Mouse (Mus musculus): Measurements from ENCODE around the gene Prkaa1.
"Not testable (repeated sequence)": the region's sequence is repeated elsewhere in the genome, so short reads cannot be mapped to it uniquely, and the experiment has no call there.

Prkaa1 gene

DNA sequence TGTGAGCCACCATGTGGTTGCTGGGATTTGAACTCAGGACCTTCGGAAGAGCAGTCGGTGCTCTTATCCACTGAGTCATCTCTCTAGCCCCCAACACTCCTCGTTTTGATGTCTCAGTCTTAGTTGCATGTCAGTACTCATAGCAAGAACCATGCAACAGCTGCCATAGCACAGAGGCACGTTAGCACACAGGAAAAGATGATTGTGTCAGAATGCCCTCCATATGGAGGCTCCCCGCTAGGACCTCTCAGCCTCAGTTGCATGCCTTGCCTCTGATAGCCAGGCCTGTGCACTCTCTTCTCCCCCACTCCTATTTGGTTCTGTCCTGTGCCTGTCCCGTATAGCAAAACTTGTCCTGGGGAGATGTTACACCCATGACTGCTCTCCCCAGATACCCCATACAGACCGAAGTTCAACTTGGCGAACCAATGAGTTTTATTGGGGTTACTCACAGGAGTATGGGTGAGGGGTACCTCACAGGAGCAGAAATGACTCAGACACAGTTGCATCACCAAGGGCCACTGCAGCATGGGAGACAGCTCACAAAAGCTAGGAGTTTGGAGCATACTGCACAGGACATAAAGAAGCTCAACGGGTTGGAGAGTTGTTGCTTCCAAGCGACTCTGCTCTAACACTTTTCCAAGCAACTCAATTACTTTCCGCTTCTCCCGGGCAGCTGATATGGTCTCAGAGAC is 14.4 kb upstream of the Prkaa1 start:
- DNase-seq (ENCODE audit: extremely low read depth, low read depth), result no peak

- not testable (repeated sequence) for DNase-seq (ENCODE audit: extremely low read depth, low read depth)
Measured at GRCm38 (mm10) chr15:5130887-5131668, 12.6 kb upstream of the Prkaa1 start.

DNA sequence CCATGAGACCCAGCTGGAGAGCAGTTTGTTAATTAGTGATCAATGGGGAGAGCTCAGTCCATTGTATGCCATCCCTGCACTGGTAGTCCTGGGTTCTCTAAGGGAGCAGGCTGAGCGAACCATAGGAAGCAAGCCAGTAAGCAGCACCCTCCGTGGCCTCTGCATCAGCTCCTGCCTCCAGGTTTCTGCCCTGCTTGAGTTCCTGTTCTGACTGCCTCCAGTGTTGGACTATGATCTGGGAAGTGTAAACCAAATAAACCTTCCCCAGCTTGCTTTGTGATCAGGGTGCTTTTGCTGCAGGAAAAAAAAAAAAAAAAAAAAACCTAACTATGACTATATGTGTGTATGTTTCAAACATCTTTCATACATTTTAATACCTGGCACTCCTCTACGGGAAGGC is 10.4 kb upstream of the Prkaa1 start:
- DNase-seq (ENCODE audit: extremely low read depth, low read depth), result no peak

GRCm38 (mm10) chr15:5134179-5134578 is 9.5 kb upstream of the Prkaa1 start:
- DNase-seq (ENCODE audit: extremely low read depth, low read depth), result no peak

DNA sequence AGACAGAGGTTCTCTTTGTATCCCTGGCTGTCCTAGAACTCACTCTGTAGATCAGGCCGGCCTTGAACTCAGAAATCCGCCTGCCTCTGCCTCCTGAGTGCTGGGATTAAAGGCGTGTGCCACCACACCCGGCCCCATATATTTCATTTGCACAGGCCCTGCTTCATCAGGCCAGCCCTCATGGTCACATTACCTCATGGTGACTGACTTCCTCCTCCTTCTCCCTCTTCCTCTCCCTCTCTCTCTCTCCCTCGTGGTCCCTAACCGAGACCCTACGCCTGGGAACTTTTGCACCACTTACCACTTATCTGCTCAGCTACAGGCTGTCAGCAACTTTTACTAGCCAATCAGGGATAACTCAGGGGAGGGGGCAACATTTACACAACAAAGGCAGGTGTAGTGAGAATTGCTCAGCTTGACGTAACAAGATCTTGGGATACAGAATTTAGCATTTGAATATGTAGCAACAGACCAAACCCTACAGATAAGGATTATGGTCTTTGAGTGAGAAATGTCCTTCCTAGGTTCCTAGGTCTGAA is 8.6 kb upstream of the Prkaa1 start:
- DNase-seq (ENCODE audit: extremely low read depth, low read depth), result no peak

GRCm38 (mm10) chr15:5138021-5138856 is 5.4 kb upstream of the Prkaa1 start:
- peak; percentile 62 for DNase-seq (ENCODE audit: extremely low read depth, low read depth)

DNA sequence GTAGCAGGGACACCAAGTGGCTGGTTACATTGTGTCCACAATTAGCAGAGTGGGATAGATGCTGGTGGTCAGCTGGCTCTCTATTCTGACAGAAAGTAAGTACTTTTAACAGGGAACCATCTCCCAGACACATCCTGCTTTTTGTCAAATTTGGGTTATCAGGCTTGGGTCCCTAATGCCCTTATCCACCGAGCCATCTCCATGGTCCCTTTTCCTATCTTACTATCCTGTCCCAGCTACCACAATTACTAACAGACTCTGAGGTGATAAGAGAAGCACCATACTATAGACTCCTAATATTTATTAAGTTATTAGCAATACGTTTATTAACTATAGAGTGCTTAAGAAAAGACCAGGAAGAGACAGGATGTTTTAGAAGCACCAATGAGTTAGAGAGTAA is 4.3 kb upstream of the Prkaa1 start:
- no peak for DNase-seq (ENCODE audit: extremely low read depth, low read depth)

DNA sequence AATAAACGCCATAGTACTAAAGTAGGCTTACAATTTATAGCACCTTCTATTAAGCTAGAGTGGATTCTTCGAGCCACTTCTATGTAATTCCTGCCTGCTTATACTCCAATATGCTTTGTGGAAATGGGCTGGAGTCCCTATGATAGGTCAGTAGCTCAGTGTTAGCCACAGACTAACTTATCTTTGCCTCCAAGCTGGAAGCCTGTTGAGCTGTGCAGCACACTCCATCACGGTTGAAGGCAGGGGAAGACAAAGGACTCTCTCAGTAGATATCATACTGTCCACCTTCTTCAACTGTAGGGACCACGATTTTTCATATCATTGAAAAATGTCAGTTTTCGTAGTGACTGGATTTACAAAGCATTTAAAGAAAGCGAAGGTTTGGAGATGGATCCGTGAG is 3.8 kb upstream of the Prkaa1 start:
- DNase-seq (ENCODE audit: extremely low read depth, low read depth), result peak; percentile 91

DNA sequence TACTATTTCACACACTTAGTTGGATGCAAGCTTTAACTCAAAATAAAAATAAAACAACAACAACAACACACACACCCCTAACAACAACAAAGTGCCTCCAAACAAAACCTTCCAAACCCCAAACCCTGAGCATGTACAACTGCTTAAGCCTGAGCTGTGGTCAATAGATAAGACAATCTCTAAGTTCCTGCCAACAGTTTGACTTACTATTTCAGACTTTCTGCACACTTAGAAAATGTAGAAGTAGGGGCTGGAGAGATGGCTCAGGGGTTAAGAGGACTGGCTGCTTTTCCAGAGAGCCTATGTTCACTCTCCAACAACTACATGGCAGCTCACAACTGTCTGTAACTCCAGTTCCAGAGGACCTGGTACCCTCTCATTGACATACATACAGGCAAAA is 3.3 kb upstream of the Prkaa1 start:
- DNase-seq (ENCODE audit: extremely low read depth, low read depth), result peak; percentile 88

DNA sequence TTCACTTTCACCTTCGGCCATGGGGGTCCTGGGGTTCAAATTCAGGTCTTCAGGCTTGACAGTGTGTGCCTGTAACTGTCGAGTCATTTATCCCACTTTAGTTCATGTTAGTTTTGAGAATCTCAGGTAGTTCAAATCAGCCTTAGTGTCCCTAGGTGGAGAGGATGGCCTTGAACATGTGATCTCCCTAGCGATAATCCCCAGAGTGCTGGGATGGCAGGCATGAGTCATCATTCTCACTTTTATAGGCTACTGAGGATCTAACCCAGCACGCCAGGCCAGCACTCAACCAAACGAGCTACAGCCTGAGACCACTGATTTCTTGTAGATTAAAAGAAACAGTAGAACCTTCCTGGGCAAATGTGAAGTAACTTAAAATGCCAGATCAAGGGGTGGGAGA is 1.6 kb upstream of the Prkaa1 start:
- no peak for DNase-seq (ENCODE audit: extremely low read depth, low read depth)

DNA sequence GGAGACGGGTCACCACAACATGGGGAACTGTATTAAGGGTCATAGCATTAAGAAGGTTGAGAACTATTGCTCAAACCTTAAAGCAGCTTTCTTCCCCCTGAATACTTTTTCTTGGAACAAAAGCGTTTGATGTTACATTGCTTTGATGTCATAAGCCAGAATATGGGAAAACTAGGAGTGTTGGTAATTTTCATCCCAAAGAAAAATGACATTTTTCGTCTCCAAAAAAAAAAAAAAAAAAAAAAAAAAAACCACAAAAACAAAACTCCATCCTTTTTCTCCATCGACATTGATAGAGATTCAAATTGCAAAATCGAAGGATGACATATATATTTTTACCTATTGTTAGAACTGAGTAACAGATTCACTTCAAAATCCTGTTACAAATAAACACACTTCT is 947 bp upstream of the Prkaa1 start:
- DNase-seq (ENCODE audit: extremely low read depth, low read depth), result no peak

DNA sequence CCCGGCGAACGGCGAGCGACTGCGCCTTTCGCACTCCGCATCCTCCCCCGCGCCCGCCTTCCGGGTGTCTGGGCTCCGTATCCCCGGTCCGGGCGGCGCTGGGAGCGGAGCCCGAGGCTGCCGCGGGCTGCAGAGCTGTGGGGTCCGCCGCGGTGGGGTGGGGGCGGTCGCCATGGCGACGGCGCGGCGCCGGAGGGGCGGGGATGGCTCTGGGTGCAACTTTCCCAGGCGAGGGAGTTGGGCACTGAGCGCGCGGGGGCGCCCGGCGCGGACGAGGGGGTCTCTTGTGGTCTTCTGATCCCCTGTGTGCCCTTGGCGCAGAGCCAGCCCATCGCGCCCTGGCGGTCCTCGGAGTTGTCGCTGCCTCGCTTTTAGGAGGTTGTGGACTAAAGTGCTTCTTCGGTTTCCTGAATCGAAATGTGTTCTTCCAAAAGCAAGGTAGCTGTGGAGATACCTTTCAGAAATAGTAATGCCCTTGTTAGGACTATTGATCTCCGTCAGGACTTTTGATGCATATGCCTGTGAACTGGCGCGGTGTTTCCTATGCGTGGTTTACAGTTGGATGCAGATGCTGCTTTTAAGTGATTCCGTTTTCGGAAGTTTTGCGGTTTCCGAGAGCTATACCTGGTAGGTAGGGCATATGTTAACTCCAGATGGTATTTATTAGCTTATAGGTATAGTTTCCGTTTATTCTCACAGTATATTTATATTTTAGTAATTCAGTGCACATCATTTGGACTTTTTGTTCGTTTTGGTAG is 539 bp downstream of the Prkaa1 start:
- DNase-seq (ENCODE audit: extremely low read depth, low read depth), result no peak

DNA sequence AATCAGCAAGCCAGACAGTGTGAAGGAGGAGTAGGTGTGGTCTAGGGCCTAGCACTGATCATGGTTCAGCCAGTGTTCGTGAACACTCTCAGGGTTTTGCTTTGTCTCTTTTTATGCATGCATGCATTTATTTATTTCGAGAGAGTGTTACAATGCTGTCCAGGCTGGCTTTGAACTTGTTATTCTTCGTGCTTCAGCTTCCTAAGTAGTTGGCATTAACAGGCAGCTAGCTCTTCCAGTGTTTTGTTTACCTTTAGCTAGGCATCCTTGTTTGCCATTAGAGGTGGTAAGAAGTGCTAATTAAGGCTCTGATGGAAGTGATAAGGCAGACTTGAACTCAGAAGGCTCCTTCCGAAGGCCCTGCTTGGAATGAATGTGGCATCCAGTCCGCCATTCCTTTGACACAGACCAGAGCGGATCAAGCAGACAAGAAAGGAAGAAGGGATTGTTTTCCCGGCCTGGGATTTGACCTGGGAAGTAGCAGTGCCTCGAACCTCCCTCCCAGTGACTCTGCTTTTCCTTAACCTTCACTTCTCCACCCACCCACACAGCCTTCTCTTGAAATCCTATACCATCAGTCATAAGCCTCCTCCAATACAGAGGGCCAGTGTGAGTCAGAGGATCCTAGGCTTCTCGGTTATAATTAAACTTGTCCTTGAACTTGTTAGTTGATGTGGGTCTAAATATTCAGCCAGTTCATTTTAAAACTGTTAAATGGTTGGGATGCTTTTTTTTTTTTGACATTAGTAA is 1.7 kb downstream of the Prkaa1 start:
- no peak for DNase-seq (ENCODE audit: extremely low read depth, low read depth)

GRCm38 (mm10) chr15:5149187-5149586 is 5.5 kb downstream of the Prkaa1 start:
- no peak for DNase-seq (ENCODE audit: extremely low read depth, low read depth)

- no peak for DNase-seq (ENCODE audit: extremely low read depth, low read depth)
Measured at GRCm38 (mm10) chr15:5152171-5152570, 8.5 kb downstream of the Prkaa1 start.

DNA sequence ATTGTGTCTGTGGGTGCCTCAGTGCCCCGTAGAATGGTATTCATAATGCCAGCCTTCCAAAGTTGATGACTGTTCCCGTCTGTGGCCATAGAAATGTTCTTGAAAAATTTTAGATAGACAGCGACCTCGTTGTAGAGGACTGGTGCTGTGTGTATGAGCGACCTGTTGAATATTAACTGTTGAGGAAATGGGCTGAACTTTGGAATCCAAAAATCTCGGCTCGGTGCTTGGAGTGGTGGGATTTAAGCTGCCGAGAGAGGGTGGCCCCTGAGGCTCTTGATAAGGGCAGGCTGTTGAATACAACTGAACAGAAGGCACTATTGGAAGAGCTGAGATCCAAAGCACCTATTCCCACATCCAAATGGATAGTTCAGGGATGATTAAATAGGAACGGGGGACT is 11.0 kb downstream of the Prkaa1 start:
- DNase-seq (ENCODE audit: extremely low read depth, low read depth), result no peak

DNA sequence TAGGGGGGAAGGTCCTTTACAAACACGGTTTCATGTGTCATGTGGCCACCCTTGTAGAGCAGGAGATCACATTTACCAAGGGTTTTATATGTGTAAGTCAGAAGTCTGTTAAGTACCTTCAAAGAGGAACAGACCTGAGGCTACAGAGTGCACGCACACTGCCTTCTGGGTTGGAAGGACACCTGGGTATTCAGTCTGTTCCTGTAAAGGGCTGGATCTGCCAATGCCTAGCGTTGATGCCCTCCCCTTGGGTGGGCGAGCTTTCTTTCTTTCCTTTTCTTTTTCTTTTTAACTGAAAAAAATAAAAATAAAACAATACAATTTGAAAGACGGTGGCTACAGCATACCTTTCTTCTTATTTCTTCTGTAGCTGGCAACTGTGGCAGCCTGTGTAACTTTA is 11.4 kb downstream of the Prkaa1 start:
- DNase-seq (ENCODE audit: extremely low read depth, low read depth), result no peak

DNA sequence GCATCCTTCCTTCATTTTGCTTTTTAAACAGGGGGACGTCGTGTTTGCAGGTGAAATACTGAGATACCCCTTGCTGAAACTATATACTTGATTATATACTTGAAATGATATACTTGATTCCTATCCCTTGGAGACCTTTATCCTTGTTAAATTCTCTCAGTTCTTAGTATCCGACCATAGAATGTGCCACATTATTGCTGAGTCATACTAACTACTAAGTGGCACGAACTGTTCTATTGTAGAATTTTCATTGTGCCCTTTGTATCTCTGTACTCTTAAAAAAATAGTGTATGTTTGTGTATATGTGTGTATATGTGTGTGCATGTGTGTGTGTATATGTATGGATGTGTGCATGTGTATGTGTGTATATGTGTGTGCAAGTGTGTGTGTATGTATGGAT is 12.7 kb downstream of the Prkaa1 start:
- no peak for DNase-seq (ENCODE audit: extremely low read depth, low read depth)

- no peak for DNase-seq (ENCODE audit: extremely low read depth, low read depth)
Measured at GRCm38 (mm10) chr15:5157386-5157785, 13.7 kb downstream of the Prkaa1 start.

DNA sequence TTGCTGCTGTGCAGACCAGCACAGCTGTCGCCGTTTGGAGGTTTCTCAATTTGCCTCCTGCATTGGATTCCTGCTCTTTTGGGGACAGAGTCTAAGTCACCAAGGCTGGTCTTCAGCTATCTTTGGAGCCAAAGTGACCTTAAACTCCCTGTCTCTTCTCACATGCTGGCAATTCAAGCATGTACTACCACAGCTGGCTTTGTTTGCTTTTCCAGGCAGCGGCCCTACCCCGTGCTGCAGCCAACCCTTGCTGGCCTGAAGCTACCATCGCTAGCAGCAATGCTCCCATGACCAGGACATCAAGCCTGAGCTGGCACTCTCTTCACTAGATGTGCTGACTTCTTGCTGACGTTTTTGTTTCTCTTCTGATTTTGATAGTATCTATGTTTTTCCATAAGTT is 15.2 kb downstream of the Prkaa1 start:
- no peak for DNase-seq (ENCODE audit: extremely low read depth, low read depth)

Measured in MEL-GATA-1-ER (cell line).